Mouse (Mus musculus): ENCODE measurements at regions not wholly inside any gene's neighbourhood (a gene's known extent, or its start where the extent isn't known, plus 50 kb on each side); places are given as distances from the start of the nearest gene placed in this dataset.

- TF ChIP-seq NELFE (IDR thresholded peaks at IDR 0.05; ENCODE audit: low read depth, low read length) (no peak), MYC (IDR thresholded peaks at IDR 0.05; ENCODE audit: low read depth, low read length) (no peak), TCF12 (IDR thresholded peaks at IDR 0.05; ENCODE audit: low read depth, low read length) (no peak), POLR2A (IDR thresholded peaks at IDR 0.05; ENCODE audit: control insufficient read depth in 1 of 2, insufficient read depth in 1 of 2, low read depth in 1 of 2, low read length in 2 of 2, poor library complexity in 1 of 2) (no peak), MAX (IDR thresholded peaks at IDR 0.05; ENCODE audit: low read length) (no peak), SMC3 (IDR thresholded peaks at IDR 0.05; ENCODE audit: low read depth, low read length) (no peak), GATA1 (IDR thresholded peaks at IDR 0.05; ENCODE audit: low read depth, low read length) (no peak), CTCF (IDR thresholded peaks at IDR 0.05 in 2 of 3, conservative IDR thresholded peaks at IDR 0.05 in 1 of 3; ENCODE audit: control insufficient read depth in 1 of 3, insufficient read depth in 1 of 3, low read depth in 2 of 3, low read length in 3 of 3, poor library complexity in 1 of 3, severe bottlenecking in 1 of 3) (no peak), POLR2AphosphoS2 (IDR thresholded peaks at IDR 0.05; ENCODE audit: low read length) (no peak), TAL1 (IDR thresholded peaks at IDR 0.05; ENCODE audit: low read length) (no peak)
Observed at GRCm38 (mm10) chr1:184344829-184345228, 310.7 kb upstream of the 1700056E22Rik start.

Measured in MEL (cell line).